Mouse (Mus musculus): ENCODE data around the gene Aqr. TPM values are rescaled to one million over a fixed set of nuclear protein-coding genes. Genes with fewer than 3 reads are reported as not detected.

Aqr gene
- polyA plus RNA-seq, 1 experiment from 2014 or later = 50.6 TPM

- Histone ChIP-seq H3K27ac (no peak overlapping the region), H3K9ac (no peak overlapping the region), H3K4me2 (replicated peaks) (no peak overlapping the region), H3K9me3 (no peaks in the 10 kb centered on the region), H3K36me3 (peaks cover 30% of the 10 kb centered on the region), H3K4me3 (no peak overlapping the region), H3K4me1 (no peaks in the 10 kb centered on the region), H3K27me3 (replicated peaks) (no peaks in the 10 kb centered on the region)
- no peak for ATAC-seq (ENCODE audit: low FRiP score, low read depth)
- WGBS = 94% methylated on average over 4 of the region's 4 CpGs
Measured at GRCm38 (mm10) chr2:114097627-114098026, 89.2 kb downstream of the Aqr start.

- Histone ChIP-seq H3K4me3 (no peak overlapping the region), H3K36me3 (peaks cover 20% of the 10 kb centered on the region), H3K9me3 (no peaks in the 10 kb centered on the region), H3K4me1 (no peaks in the 10 kb centered on the region), H3K27me3 (replicated peaks) (no peaks in the 10 kb centered on the region), H3K9ac (no peak overlapping the region), H3K4me2 (replicated peaks) (no peak overlapping the region), H3K27ac (no peak overlapping the region)
- 90% methylated on average over 1 of the region's 1 CpGs for WGBS
- ATAC-seq (ENCODE audit: low FRiP score, low read depth) = no peak
Measured at GRCm38 (mm10) chr2:114096570-114096969, 90.3 kb downstream of the Aqr start.

- no peak overlapping the region for H3K4me2 ChIP-seq (replicated peaks)
- H3K9me3 ChIP-seq = no peaks in the 10 kb centered on the region
- no peak for ATAC-seq (ENCODE audit: low FRiP score, low read depth)
- 91% methylated on average over 5 of the region's 5 CpGs for WGBS
- H3K4me3 ChIP-seq = no peak overlapping the region
- H3K27me3 ChIP-seq (replicated peaks) = no peaks in the 10 kb centered on the region
- no peak overlapping the region for H3K27ac ChIP-seq
- peaks cover 10% of the 10 kb centered on the region for H3K36me3 ChIP-seq
- H3K9ac ChIP-seq = no peak overlapping the region
- H3K4me1 ChIP-seq = no peaks in the 10 kb centered on the region
Measured at GRCm38 (mm10) chr2:114095348-114095747, 91.5 kb downstream of the Aqr start.

GRCm38 (mm10) chr2:114094696-114095095 lies 92.1 kb downstream of the Aqr start:
- Histone ChIP-seq H3K4me1 (no peaks in the 10 kb centered on the region), H3K36me3 (peaks cover 3% of the 10 kb centered on the region; the same call in 1 of the 2 replicates), H3K27ac (no peak overlapping the region), H3K4me3 (no peak overlapping the region), H3K9ac (no peak overlapping the region), H3K4me2 (replicated peaks) (no peak overlapping the region), H3K27me3 (replicated peaks) (no peaks in the 10 kb centered on the region), H3K9me3 (no peaks in the 10 kb centered on the region)
- WGBS = 100% methylated on average over 1 of the region's 1 CpGs
- ATAC-seq (ENCODE audit: low FRiP score, low read depth) = no peak

GRCm38 (mm10) chr2:114093577-114093976 lies 93.2 kb downstream of the Aqr start:
- H3K9ac ChIP-seq = no peak overlapping the region
- no peak overlapping the region for H3K4me3 ChIP-seq
- H3K36me3 ChIP-seq = no peaks in the 10 kb centered on the region
- no peaks in the 10 kb centered on the region for H3K27me3 ChIP-seq (replicated peaks)
- H3K9me3 ChIP-seq = no peaks in the 10 kb centered on the region
- 79% methylated on average over 9 of the region's 9 CpGs for WGBS
- no peak overlapping the region for H3K4me2 ChIP-seq (replicated peaks)
- no peak; the same call in 1 of the 2 replicates for ATAC-seq (ENCODE audit: low FRiP score, low read depth)
- H3K4me1 ChIP-seq = no peaks in the 10 kb centered on the region
- H3K27ac ChIP-seq = no peak overlapping the region

- Histone ChIP-seq H3K4me1 (no peaks in the 10 kb centered on the region), H3K27me3 (replicated peaks) (no peaks in the 10 kb centered on the region), H3K9me3 (no peaks in the 10 kb centered on the region), H3K27ac (no peak overlapping the region), H3K4me2 (replicated peaks) (no peak overlapping the region), H3K9ac (no peak overlapping the region), H3K4me3 (no peak overlapping the region), H3K36me3 (no peaks in the 10 kb centered on the region)
- ATAC-seq (ENCODE audit: low FRiP score, low read depth) = no peak
- 95% methylated on average over 3 of the region's 3 CpGs for WGBS
Measured at GRCm38 (mm10) chr2:114089862-114090261, 97.0 kb downstream of the Aqr start.

GRCm38 (mm10) chr2:114087271-114087670 lies 99.6 kb downstream of the Aqr start:
- ATAC-seq (ENCODE audit: low FRiP score, low read depth) = no peak
- no peak overlapping the region for H3K4me2 ChIP-seq (replicated peaks)
- no peaks in the 10 kb centered on the region for H3K27me3 ChIP-seq (replicated peaks)
- no peak overlapping the region for H3K9ac ChIP-seq
- no peaks in the 10 kb centered on the region for H3K36me3 ChIP-seq
- H3K9me3 ChIP-seq = no peaks in the 10 kb centered on the region
- H3K27ac ChIP-seq = no peak overlapping the region
- H3K4me1 ChIP-seq = no peaks in the 10 kb centered on the region
- H3K4me3 ChIP-seq = no peak overlapping the region
- WGBS = 71% methylated on average over 1 of the region's 1 CpGs

GRCm38 (mm10) chr2:114071876-114072275 lies 114.9 kb downstream of the Aqr start:
- 97% methylated on average over 2 of the region's 2 CpGs for WGBS
- no peaks in the 10 kb centered on the region for H3K36me3 ChIP-seq

GRCm38 (mm10) chr2:114066226-114066625 lies 120.6 kb downstream of the Aqr start:
- Histone ChIP-seq H3K9ac (no peak overlapping the region), H3K36me3 (no peaks in the 10 kb centered on the region), H3K4me2 (replicated peaks) (no peak overlapping the region), H3K4me1 (no peaks in the 10 kb centered on the region), H3K27ac (no peak overlapping the region), H3K27me3 (replicated peaks) (no peaks in the 10 kb centered on the region), H3K4me3 (no peak overlapping the region), H3K9me3 (no peaks in the 10 kb centered on the region)
- no peak for ATAC-seq (ENCODE audit: low FRiP score, low read depth)
- WGBS = 85% methylated on average over 3 of the region's 3 CpGs

More at GRCm38 (mm10) chr2:114071876-114072275, 114.9 kb downstream of the Aqr start:
- no peak overlapping the region for H3K4me2 ChIP-seq (replicated peaks)
- no peak overlapping the region for H3K27ac ChIP-seq
- H3K27me3 ChIP-seq (replicated peaks) = no peaks in the 10 kb centered on the region
- H3K4me3 ChIP-seq = no peak overlapping the region
- H3K9me3 ChIP-seq = no peaks in the 10 kb centered on the region
- no peaks in the 10 kb centered on the region for H3K4me1 ChIP-seq
- no peak for ATAC-seq (ENCODE audit: low FRiP score, low read depth)
- no peak overlapping the region for H3K9ac ChIP-seq

- H3K36me3 ChIP-seq = no peaks in the 10 kb centered on the region
- H3K27ac ChIP-seq = no peak overlapping the region
- no peaks in the 10 kb centered on the region for H3K9me3 ChIP-seq
- no peak overlapping the region for H3K4me2 ChIP-seq (replicated peaks)
- ATAC-seq (ENCODE audit: low FRiP score, low read depth) = no peak
- H3K4me1 ChIP-seq = no peaks in the 10 kb centered on the region
- H3K9ac ChIP-seq = no peak overlapping the region
- no peaks in the 10 kb centered on the region for H3K27me3 ChIP-seq (replicated peaks)
- 76% methylated on average over 2 of the region's 2 CpGs for WGBS
- H3K4me3 ChIP-seq = no peak overlapping the region
Measured at GRCm38 (mm10) chr2:114064004-114064403, 122.8 kb downstream of the Aqr start.

- Histone ChIP-seq H3K36me3 (no peaks in the 10 kb centered on the region), H3K27ac (no peak overlapping the region), H3K4me2 (replicated peaks) (no peak overlapping the region), H3K27me3 (replicated peaks) (no peaks in the 10 kb centered on the region), H3K9ac (no peak overlapping the region), H3K9me3 (no peaks in the 10 kb centered on the region), H3K4me1 (no peaks in the 10 kb centered on the region; the same call in 1 of the 2 replicates), H3K4me3 (no peak overlapping the region)
- 43% methylated on average over 6 of the region's 6 CpGs for WGBS
- no peak for ATAC-seq (ENCODE audit: low FRiP score, low read depth)
Measured at GRCm38 (mm10) chr2:114060071-114060591, 126.7 kb downstream of the Aqr start.

- no peak overlapping the region for H3K27ac ChIP-seq
- no peaks in the 10 kb centered on the region for H3K36me3 ChIP-seq
- ATAC-seq (ENCODE audit: low FRiP score, low read depth) = no peak
- H3K4me3 ChIP-seq = no peak overlapping the region
- no peaks in the 10 kb centered on the region for H3K9me3 ChIP-seq
- H3K9ac ChIP-seq = no peak overlapping the region
- 72% methylated on average over 1 of the region's 1 CpGs for WGBS
- H3K4me2 ChIP-seq (replicated peaks) = no peak overlapping the region
- no peaks in the 10 kb centered on the region; the same call in 1 of the 2 replicates for H3K4me1 ChIP-seq
- no peaks in the 10 kb centered on the region for H3K27me3 ChIP-seq (replicated peaks)
Measured at GRCm38 (mm10) chr2:114059608-114060007, 127.2 kb downstream of the Aqr start.

GRCm38 (mm10) chr2:114058226-114058796 lies 128.5 kb downstream of the Aqr start:
- no peak overlapping the region for H3K4me2 ChIP-seq (replicated peaks)
- no peak overlapping the region for H3K9ac ChIP-seq
- ATAC-seq (ENCODE audit: low FRiP score, low read depth) = no peak
- 94% methylated on average over 10 of the region's 10 CpGs for whole genome bisulfite sequencing
- no peak overlapping the region for H3K4me3 ChIP-seq
- H3K27me3 ChIP-seq (replicated peaks) = no peaks in the 10 kb centered on the region
- no peaks in the 10 kb centered on the region for H3K9me3 ChIP-seq
- H3K4me1 ChIP-seq = no peaks in the 10 kb centered on the region; the same call in 1 of the 2 replicates
- no peak overlapping the region for H3K27ac ChIP-seq
- H3K36me3 ChIP-seq = no peaks in the 10 kb centered on the region
